Mouse (Mus musculus) adrenal gland, adult 8-10 months (tissue): ENCODE data around the gene Abhd17c. TPM values are rescaled to one million over a fixed set of nuclear protein-coding genes. Genes with fewer than 3 reads are reported as not detected.
A peak's percentile ranks its signal among the peaks of the same experiment; 100 is the strongest.
"Not testable (repeated sequence)": the region's sequence is repeated elsewhere in the genome, so short reads cannot be mapped to it uniquely, and the experiment has no call there.

Experiments
- DNase-seq: peaks from one replicate; pipeline ENCODE4 v3.0.0; 2022
- total RNA-seq, 4 experiments: library from RNA; stranded (reverse); gene quantifications; 2 replicates each; pipeline ENCODE4 v1.2.4; 2022

Gene Abhd17c
- total RNA-seq, result 10 to 100 TPM; 26.2 to 32.3 (median 29.8) TPM

GRCm38 (mm10) chr7:84151001-84151959 lies at the start of gene Abhd17c:
TSS of gene Abhd17c (minus strand) at chr7:84151893.
- DNase-seq, result peak; percentile 35

GRCm38 (mm10) chr7:84197208-84197860 lies 45.6 kb upstream of the Abhd17c start:
- no peak for DNase-seq

- no peak for DNase-seq
These were observed 44.5 kb upstream of the Abhd17c start for GRCm38 (mm10) chr7:84196221-84196620.

- DNase-seq, result no peak
These were observed 40.6 kb upstream of the Abhd17c start for GRCm38 (mm10) chr7:84192256-84192655.

GRCm38 (mm10) chr7:84191476-84191875 lies 39.8 kb upstream of the Abhd17c start:
- no peak for DNase-seq

- DNase-seq, result no peak
These were observed 36.5 kb upstream of the Abhd17c start for GRCm38 (mm10) chr7:84188196-84188595.

- DNase-seq, result no peak
These were observed 33.5 kb upstream of the Abhd17c start for GRCm38 (mm10) chr7:84185196-84185595.

GRCm38 (mm10) chr7:84184703-84185102 lies 33.0 kb upstream of the Abhd17c start:
- no peak for DNase-seq

GRCm38 (mm10) chr7:84178809-84179208 lies 27.1 kb upstream of the Abhd17c start:
- not testable (repeated sequence) for DNase-seq

- no peak for DNase-seq
These were observed 23.2 kb upstream of the Abhd17c start for GRCm38 (mm10) chr7:84174655-84175448.

- DNase-seq, result no peak
These were observed 21.7 kb upstream of the Abhd17c start for GRCm38 (mm10) chr7:84173394-84173793.

GRCm38 (mm10) chr7:84171177-84171787 lies 19.6 kb upstream of the Abhd17c start:
- DNase-seq, result no peak

GRCm38 (mm10) chr7:84168355-84168754 lies 16.7 kb upstream of the Abhd17c start:
- DNase-seq, result no peak

GRCm38 (mm10) chr7:84166721-84167419 lies 15.2 kb upstream of the Abhd17c start:
- no peak for DNase-seq

GRCm38 (mm10) chr7:84166007-84166406 lies 14.3 kb upstream of the Abhd17c start:
- DNase-seq, result no peak

- DNase-seq, result no peak
These were observed 13.6 kb upstream of the Abhd17c start for GRCm38 (mm10) chr7:84165288-84165687.

- DNase-seq, result no peak
These were observed 13.2 kb upstream of the Abhd17c start for GRCm38 (mm10) chr7:84164880-84165279.

GRCm38 (mm10) chr7:84164419-84164818 lies 12.7 kb upstream of the Abhd17c start:
- DNase-seq, result no peak

GRCm38 (mm10) chr7:84163585-84163984 lies 11.9 kb upstream of the Abhd17c start:
- no peak for DNase-seq

GRCm38 (mm10) chr7:84159414-84159813 lies 7.7 kb upstream of the Abhd17c start:
- DNase-seq, result no peak

- DNase-seq, result no peak
These were observed 2.1 kb upstream of the Abhd17c start for GRCm38 (mm10) chr7:84153821-84154220.

GRCm38 (mm10) chr7:84152821-84153220 lies 1.1 kb upstream of the Abhd17c start:
- DNase-seq, result no peak
